Mouse (Mus musculus): ENCODE data around the gene Ptch1. TPM values are rescaled to one million over a fixed set of nuclear protein-coding genes. Genes with fewer than 3 reads are reported as not detected.

Ptch1 gene
- polyA plus RNA-seq (2014; fragmentation: Illumina TruSeq; extraction: RNeasy Lipid Tissue Mini Kit (QIAGEN cat#74804); ENCODE audit: low read depth, low replicate concordance) = 31.9 TPM

GRCm38 (mm10) chr13:63573256-63573835 is at the start of gene Ptch1:
Gene Ptch1, minus strand, starts transcription at chr13:63573598.

GRCm38 (mm10) chr13:63496646-63497582 is 76.5 kb downstream of the Ptch1 start, which contains the start of gene Fancc:
Gene Fancc, minus strand, starts transcription at chr13:63497278.

Other genes starting within 250 kb of the Ptch1 start
- 12.8 TPM for gene Fancc, start 76.3 kb downstream of the Ptch1 start, polyA plus RNA-seq (2014; fragmentation: Illumina TruSeq; extraction: RNeasy Lipid Tissue Mini Kit (QIAGEN cat#74804); ENCODE audit: low read depth, low replicate concordance)
- gene Ercc6l2, start 241.6 kb upstream of the Ptch1 start, polyA plus RNA-seq (2014; fragmentation: Illumina TruSeq; extraction: RNeasy Lipid Tissue Mini Kit (QIAGEN cat#74804); ENCODE audit: low read depth, low replicate concordance) = 50.9 TPM